Mouse (Mus musculus) liver, embryonic 14.5 days (tissue): Measurements from ENCODE around the gene Kcnh2. TPM values are rescaled to one million over a fixed set of nuclear protein-coding genes. Genes with fewer than 3 reads are reported as not detected.

Source experiments
- ATAC-seq: fragments of 200-750 bp; cut with Nextera tagmentation; 2 replicates; pipeline ENCODE4 v1.8.0; 2017; ENCODE audit warnings: moderate number of reproducible peaks, mild to moderate bottlenecking, moderate library complexity; ENCODE audit not compliant: insufficient read depth
- DNase-seq, 3 experiments: peaks; one replicate each; pipeline ENCODE4 v3.0.0-alpha.2; 2012 to 2013; ENCODE audit warnings: low read depth in 3 of 3, low spot score in 3 of 3
- H3K27ac ChIP-seq: fragments of 300-500 bp; sonication (generic); 2 replicates; pipeline ENCODE4 v1.5.1; 2014; ENCODE audit warnings: moderate library complexity, mild to moderate bottlenecking, control low read depth, inconsistent platforms
- H3K27me3 ChIP-seq: fragments of 300-500 bp; sonication (generic); 2 replicates; pipeline ENCODE4 v1.6.1; 2014; ENCODE audit warnings: mild to moderate bottlenecking, low read length, moderate library complexity; ENCODE audit not compliant: control insufficient read depth, insufficient read depth
- H3K36me3 ChIP-seq: fragments of 300-500 bp; sonication (generic); replicated peaks from 2 replicates; pipeline ENCODE4 v1.6.1; 2014; ENCODE audit warnings: low read depth; ENCODE audit not compliant: control insufficient read depth, insufficient read depth
- H3K4me1 ChIP-seq, 2 experiments: fragments of 200-500 bp in 1 of 2; fragments of 300-500 bp in 1 of 2; sonication (generic) in 1 of 2; replicated peaks; 2 replicates each; pipeline ENCODE4 v1.6.1; 2012 to 2014; ENCODE audit warnings: antibody characterized with exemption in 1 of 2, inconsistent platforms in 1 of 2, low read length in 1 of 2; ENCODE audit not compliant: control insufficient read depth in 2 of 2, insufficient read depth in 2 of 2
- H3K4me2 ChIP-seq: fragments of 300-500 bp; sonication (generic); 2 replicates; pipeline ENCODE4 v1.6.1; 2014; ENCODE audit warnings: low read depth, mild to moderate bottlenecking, control low read depth, moderate library complexity
- H3K4me3 ChIP-seq, 2 experiments: fragments of 200-500 bp in 1 of 2; fragments of 300-500 bp in 1 of 2; sonication (generic) in 1 of 2; 2 replicates each; pipeline ENCODE4 v1.5.1; 2012 to 2014; ENCODE audit warnings: low read depth in 2 of 2, low read length in 2 of 2, mild to moderate bottlenecking in 2 of 2, control low read depth in 1 of 2, inconsistent platforms in 1 of 2, moderate library complexity in 1 of 2; ENCODE audit not compliant: insufficient read depth in 1 of 2
- H3K9ac ChIP-seq: fragments of 300-500 bp; sonication (generic); replicated peaks from 2 replicates; pipeline ENCODE4 v1.6.1; 2014; ENCODE audit warnings: mild to moderate bottlenecking, control low read depth, moderate library complexity
- H3K9me3 ChIP-seq: fragments of 300-500 bp; sonication (generic); 2 replicates; pipeline ENCODE4 v1.6.1; 2016; ENCODE audit warnings: low read length, mixed read lengths; ENCODE audit not compliant: control insufficient read depth
- CTCF ChIP-seq: IDR thresholded peaks from 2 replicates; pipeline ENCODE4 v1.5.1; 2016; ENCODE audit warnings: antibody characterized with exemption, low read depth, control low read depth
- EP300 ChIP-seq: IDR thresholded peaks from 2 replicates; pipeline ENCODE4 v1.6.1; 2016; ENCODE audit warnings: antibody characterized with exemption, low read depth
- WGBS: fragments of 180-500 bp; shearing (Covaris S2); extraction: QIAGEN DNeasy Blood & Tissue Kit; methylation state at CpG from one replicate; pipeline ENCODE4 v1.1.7; 2014; ENCODE audit not compliant: insufficient replicate concordance; 5-methylcytosine and 5-hydroxymethylcytosine counted together
- polyA plus RNA-seq, 2 experiments: library from polyadenylated mRNA; depleted of rRNA in 1 of 2; stranded (reverse) in 1 of 2; unstranded in 1 of 2; fragments of >200 nt; fragmentation: Nextera tagmentation in 1 of 2; extraction: Ambion mirVana in 1 of 2; gene quantifications; 2 replicates each; pipeline versions ENCODE4 v1.2.1 to v1.2.3; 2012 to 2014

Kcnh2 gene
- polyA plus RNA-seq, 2 experiments = 0.05 to 0.44 TPM

- TF ChIP-seq CTCF = no peak
- TF ChIP-seq EP300 = no peak
- WGBS = 33% methylated on average over 3 of the region's 3 CpGs
- no peaks in the 10 kb centered on the region for H3K4me1 ChIP-seq
These were observed 12.7 kb upstream of the Kcnh2 start for GRCm38 (mm10) chr5:24364061-24364460.

GRCm38 (mm10) chr5:24363467-24363866 is 12.1 kb upstream of the Kcnh2 start:
- 50% methylated on average over 2 of the region's 2 CpGs for WGBS
- Histone ChIP-seq H3K9me3 (no peaks in the 10 kb centered on the region), H3K36me3 (no peaks in the 10 kb centered on the region), H3K27ac (no peak overlapping the region), H3K4me1 (no peaks in the 10 kb centered on the region), H3K4me3 (no peak overlapping the region), H3K9ac (no peak overlapping the region), H3K4me2 (no peak overlapping the region), H3K27me3 (no peaks in the 10 kb centered on the region; the same call in 1 of the 2 replicates)
- ATAC-seq = no peak
- TF ChIP-seq EP300 (no peak), CTCF (no peak)
- DNase-seq = no peak

More at GRCm38 (mm10) chr5:24364061-24364460, 12.7 kb upstream of the Kcnh2 start:
- DNase-seq (no peak), ATAC-seq (no peak)
- Histone ChIP-seq H3K4me2 (no peak overlapping the region), H3K36me3 (no peaks in the 10 kb centered on the region), H3K4me3 (no peak overlapping the region), H3K9me3 (no peaks in the 10 kb centered on the region), H3K9ac (no peak overlapping the region), H3K27me3 (no peaks in the 10 kb centered on the region; the same call in 1 of the 2 replicates), H3K27ac (no peak overlapping the region)

GRCm38 (mm10) chr5:24360792-24361454 is 9.5 kb upstream of the Kcnh2 start:
- H3K27ac ChIP-seq = no peak overlapping the region
- DNase-seq (peak in 2 of 3 experiments; percentile 40 to 51), ATAC-seq (no peak)
- H3K9ac ChIP-seq = no peak overlapping the region
- H3K4me1 ChIP-seq = no peaks in the 10 kb centered on the region
- H3K27me3 ChIP-seq = no peaks in the 10 kb centered on the region; the same call in 1 of the 2 replicates
- no peak overlapping the region for H3K4me3 ChIP-seq
- WGBS = 0% methylated on average over 7 of the region's 7 CpGs
- no peaks in the 10 kb centered on the region for H3K36me3 ChIP-seq
- H3K9me3 ChIP-seq = no peaks in the 10 kb centered on the region
- peak; percentile 95 for TF ChIP-seq CTCF
- no peak for TF ChIP-seq EP300
- no peak overlapping the region for H3K4me2 ChIP-seq

GRCm38 (mm10) chr5:24357461-24357860 is 6.1 kb upstream of the Kcnh2 start:
- no peak overlapping the region for H3K4me2 ChIP-seq
- peaks cover 20% of the 10 kb centered on the region for H3K27me3 ChIP-seq
- H3K36me3 ChIP-seq = no peaks in the 10 kb centered on the region
- no peak overlapping the region for H3K9ac ChIP-seq
- no peak overlapping the region for H3K4me3 ChIP-seq
- TF ChIP-seq CTCF (peak; percentile 61), EP300 (no peak)
- WGBS = 16% methylated on average over 7 of the region's 7 CpGs
- no peaks in the 10 kb centered on the region for H3K9me3 ChIP-seq
- DNase-seq (peak; percentile 28 to 55 (median 34)), ATAC-seq (no peak)
- no peaks in the 10 kb centered on the region for H3K4me1 ChIP-seq
- no peak overlapping the region for H3K27ac ChIP-seq

- Histone ChIP-seq H3K27ac (no peak overlapping the region), H3K27me3 (peaks cover 27% of the 10 kb centered on the region), H3K4me3 (no peak overlapping the region), H3K4me2 (no peak overlapping the region), H3K36me3 (no peaks in the 10 kb centered on the region), H3K4me1 (0 out of 4 replicates have a peak, but pooled peaks cover 0 to 2% of the 10 kb centered on the region in 2 experiments), H3K9me3 (no peaks in the 10 kb centered on the region), H3K9ac (no peak overlapping the region)
- WGBS = 34% methylated on average over 4 of the region's 4 CpGs
- DNase-seq = no peak
- TF ChIP-seq EP300 (no peak), CTCF (no peak)
- ATAC-seq = no peak
These were observed 5.4 kb upstream of the Kcnh2 start for GRCm38 (mm10) chr5:24356764-24357163.
